Mouse (Mus musculus) stomach, postnatal 0 days (tissue): ENCODE measurements around the gene Pawr.

ENCODE experiments used
- CTCF ChIP-seq: IDR thresholded peaks from 2 replicates; pipeline ENCODE4 v1.5.1; 2016; ENCODE audit warnings: antibody characterized with exemption, low read depth, mild to moderate bottlenecking, moderate library complexity
- EP300 ChIP-seq: optimal IDR thresholded peaks from 2 replicates; pipeline ENCODE3; 2016; ENCODE audit warnings: antibody characterized with exemption

GRCm38 (mm10) chr10:108330964-108331363 is 957 bp upstream of the Pawr start:
- no peak for TF ChIP-seq EP300
- no peak for TF ChIP-seq CTCF
